Mouse (Mus musculus) retina, postnatal 7 days (tissue): ENCODE data around the gene Sdk2.

Source experiments
- DNase-seq: peaks from one replicate; pipeline ENCODE4 v3.0.0-alpha.2; 2012; ENCODE audit warnings: low read depth, low spot score

Gene Sdk2

GRCm38 (mm10) chr11:113742998-113743397, 323.8 kb downstream of the Sdk2 start:
- no peak for DNase-seq

DNA sequence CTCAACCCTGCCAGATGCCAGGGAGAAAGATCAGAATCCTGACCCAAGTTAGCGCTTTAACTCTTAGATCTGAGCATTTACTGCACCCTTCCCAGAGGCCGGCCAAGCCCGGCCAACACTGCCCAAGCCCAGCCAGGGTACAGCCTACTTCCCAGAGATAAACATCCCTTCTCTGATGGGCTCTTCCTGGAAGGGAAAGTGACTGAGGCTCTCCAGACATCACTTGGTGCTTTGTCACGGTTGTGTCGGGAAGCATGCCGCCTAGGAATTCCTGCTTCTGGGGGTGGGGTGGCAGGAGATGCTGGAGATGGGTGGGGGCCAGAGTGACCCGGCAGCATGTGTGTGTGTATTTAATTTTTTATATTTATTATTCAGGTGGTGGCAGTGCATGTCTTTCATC, 326.7 kb downstream of the Sdk2 start:
- no peak for DNase-seq

DNA sequence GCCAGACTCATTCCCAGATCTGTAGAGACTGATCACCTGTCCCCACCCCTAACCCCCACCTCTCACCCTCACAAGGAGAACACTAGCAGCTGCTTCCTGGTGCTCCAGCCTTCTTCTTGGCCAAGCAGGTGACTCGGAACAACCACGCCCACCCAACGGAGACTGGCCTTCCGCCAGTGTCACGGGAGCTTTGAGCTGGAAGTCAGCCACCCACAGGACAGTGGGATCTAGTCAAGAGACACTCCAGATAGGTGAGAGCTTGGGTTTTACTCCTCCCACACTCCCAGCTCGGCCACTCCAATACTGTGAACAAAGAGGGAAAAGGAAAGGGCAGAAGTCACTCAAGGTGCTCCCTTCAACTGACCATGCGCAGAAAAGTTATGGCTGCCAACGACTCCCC, 327.6 kb downstream of the Sdk2 start:
- DNase-seq = no peak

DNA sequence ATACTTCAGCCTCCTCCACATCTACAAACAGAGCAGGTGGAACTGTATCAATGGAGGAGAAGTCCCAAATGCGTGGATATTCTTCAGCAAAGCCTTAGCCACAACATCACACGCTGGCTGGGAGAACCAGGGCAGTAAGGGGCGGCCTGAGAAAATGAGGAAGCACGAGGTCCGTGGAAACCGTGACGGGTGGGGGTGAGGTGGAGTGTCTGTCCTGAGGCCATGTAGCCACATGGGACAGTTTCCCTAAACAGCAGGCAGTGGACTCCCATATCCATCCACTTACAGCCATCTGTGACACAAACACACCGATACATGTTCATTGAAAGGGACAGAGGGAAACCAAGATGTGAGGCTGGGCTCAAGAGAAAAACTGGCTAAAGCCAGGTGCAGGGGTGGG, 328.9 kb downstream of the Sdk2 start:
- no peak for DNase-seq

- no peak for DNase-seq
Observed at GRCm38 (mm10) chr11:113737553-113737854, 329.3 kb downstream of the Sdk2 start.

DNA sequence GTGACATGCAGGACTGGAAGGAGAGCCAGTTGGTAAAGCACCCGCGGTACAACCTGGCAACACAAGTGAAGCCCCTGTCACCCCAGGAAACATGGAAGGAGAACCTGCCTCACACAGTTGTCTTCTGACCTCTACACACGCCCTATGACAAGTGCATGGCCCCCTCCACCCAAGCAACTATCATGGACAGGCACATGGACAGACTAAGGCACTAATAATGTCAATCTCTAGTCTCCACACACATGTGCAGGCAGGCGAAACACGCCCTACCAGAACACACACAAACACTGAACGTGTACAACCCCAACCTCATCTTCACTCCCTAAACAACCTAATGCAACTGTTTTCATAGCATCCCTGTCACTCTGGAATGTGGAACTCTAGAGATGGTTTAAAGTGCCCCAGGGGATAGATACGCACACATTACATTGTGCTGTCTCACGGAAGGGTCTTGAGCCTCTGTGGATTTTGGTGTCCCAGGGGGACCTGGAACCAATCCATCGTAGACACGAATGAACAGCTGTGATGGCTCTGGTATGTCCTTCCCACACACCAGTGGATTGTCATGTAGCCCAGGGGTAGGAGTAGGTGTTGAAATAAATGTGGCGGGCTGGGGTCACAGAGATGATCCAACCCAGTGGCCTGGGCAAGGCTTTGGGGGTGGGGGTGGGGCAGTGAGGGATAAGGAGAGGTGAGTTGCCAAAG, 329.8 kb downstream of the Sdk2 start:
- no peak for DNase-seq

GRCm38 (mm10) chr11:113735151-113735550, 331.7 kb downstream of the Sdk2 start:
- DNase-seq = no peak

DNA sequence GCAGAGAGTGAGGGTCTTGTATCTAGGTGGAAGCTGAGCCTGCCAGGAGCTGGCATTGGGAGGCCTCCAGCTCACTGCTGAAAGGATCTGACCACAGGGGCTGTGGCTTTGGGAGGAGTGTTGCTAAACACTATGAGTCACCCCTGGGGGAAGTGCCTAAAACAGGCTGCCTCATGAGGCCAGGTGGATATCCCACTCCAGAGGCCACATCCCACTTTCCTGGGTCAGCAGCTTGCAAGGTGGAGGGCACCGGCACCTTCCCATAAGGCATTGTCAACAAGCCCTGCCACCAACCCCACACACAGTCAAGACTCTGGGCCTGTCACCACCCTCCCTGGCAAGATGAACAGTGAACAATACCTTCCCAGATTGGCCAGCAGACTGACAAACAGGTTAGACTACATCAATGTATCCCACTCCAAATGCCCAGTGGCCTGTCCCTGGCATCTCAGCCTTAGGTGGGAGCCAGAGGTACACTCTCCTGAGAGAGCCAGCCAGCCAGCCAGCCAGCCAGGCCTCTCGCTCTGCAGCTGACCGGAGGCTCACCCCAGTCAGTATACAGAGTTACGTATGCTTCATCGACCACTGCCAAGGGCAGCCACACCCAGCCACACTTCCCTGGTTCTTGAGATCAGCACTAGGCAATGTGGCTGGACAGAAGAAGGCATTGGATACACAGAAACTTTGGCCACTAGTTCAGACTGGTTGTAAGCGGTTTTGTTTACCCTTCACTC, 333.0 kb downstream of the Sdk2 start:
- DNase-seq = no peak

DNA sequence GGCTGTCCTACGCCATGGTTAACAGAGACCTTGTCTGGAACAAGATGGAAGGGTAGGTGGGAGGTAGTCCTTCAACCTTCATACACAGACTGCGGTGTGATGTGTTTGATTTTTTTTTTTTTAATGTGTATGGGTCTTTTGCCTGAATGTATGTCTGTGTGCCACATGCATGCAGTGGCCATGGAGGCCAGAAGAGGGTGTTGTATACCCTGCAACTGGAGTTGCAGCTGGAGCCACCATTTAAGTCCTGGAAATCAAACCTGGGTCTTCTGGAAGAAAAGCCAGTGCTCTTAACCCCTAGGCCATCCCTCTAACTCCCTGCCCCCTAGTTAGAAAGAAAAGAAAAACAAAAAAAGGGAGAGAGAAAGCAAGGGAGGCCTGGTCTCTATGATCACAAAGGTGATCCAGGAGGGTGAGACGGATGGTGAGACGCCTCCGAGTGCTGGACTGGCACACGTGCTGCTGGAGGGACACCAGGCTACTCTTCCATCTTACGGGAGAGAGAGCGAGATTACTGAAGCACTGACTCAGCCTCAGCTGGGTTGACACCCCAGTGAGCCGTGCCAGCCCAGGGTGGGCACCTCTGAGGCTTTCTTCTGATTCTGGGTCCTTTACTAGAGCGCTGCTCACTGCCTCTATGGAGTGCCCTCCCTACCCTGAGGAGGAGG, 334.8 kb downstream of the Sdk2 start:
- no peak for DNase-seq

DNA sequence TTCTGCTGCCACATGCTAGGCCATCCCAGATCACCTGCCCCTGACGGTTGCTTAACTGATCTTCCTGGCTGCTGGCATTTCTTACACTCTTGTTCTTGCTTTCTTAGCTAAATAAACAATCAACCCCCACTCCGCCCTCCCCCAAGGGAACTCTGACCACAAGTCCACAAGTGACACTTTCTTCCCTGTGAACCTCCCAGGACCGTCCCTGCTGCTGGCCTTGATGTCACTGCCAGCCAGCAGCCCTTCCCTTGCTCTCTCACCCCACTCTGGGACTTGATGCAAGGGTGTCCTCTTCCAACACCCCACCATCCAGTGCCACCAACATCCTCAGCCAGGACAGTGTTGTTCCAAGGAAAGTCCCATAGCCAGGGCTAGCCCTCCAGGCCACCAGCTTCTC, 336.0 kb downstream of the Sdk2 start:
- DNase-seq = no peak

DNA sequence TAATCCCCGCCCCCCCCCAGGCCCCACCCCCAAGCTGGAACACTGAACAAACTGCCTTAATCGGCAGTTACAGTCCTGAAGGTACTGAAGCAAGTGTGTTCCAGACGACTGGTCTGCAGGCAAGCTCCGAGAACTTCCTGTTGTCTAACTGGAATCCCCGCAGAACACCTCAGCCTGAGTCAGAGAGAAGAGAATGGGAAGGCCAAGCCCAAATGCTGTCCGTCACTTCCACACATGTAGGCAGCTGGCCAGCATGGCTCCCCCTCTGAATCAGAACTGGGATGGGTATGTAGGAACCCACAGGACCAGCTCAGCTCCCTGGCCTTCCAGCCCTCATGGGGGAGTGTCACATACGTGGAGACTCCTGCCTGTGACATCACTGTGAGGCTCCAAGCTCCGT, 336.9 kb downstream of the Sdk2 start:
- DNase-seq = no peak

DNA sequence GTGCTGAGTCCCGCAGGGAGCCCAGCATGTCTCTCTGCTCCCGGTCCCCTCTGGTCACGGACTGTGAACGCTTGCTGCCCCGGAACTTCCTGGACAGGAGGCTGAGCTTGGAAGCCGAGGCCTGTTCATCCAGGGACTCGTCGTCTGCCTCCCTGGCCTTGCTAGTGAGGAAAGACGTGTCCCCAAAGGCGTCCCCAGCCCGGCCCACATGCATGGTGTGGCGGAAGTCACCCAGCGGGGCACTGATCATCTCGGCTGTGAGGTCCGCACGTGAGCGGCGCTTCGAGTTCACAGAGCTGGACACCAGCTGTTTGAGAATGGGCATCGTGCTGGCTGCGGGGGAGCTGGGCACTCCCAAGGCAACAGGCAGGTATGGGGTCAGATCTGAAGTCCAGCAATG, 337.6 kb downstream of the Sdk2 start:
- DNase-seq = no peak

GRCm38 (mm10) chr11:113727992-113728391, 338.9 kb downstream of the Sdk2 start:
- DNase-seq = no peak

DNA sequence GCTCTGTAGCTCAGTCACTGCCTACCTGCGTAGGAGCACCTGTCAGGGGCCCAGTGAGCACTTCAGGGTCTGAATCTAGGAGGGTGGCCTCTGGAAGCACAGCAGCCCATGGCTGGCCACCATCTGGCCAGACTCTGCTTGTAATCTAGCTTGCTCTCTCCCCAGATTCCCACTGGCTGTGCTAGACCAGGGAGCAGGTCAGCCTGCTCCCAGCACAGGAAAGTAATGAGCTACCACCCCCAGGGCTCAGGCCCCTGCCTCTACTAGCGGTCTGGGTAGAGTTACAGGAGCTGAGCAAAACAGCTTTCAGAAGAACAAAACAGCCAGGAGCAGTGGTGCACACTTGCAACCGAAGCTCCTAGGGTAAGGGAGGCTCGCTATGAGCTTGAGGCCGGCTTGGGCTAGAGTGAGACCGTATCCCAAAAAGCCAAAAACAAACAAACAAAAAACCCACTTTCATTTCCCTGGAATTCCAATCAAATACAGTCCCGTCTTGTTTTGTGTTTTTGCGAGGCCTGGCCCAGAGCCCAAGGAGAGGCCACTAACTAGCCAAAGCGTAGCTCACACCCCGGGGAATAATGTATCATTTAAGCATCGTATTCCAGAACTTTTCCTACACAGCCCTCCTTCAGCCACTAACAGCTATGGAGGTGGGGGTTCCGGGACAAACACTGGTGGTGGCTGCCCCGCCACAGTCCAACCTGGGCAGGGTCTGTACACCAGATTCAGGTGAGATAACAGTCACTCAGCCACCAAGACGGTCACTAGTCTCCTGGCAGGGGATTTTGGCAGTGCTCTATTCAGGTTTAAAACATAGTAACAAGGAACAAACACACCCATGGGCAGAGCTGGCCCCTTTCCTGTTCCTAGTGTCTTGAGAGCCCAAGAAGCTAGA, 339.6 kb downstream of the Sdk2 start:
- DNase-seq = no peak
